Mouse (Mus musculus): ENCODE results near the gene Frrs1l. TPM values are rescaled to one million over a fixed set of nuclear protein-coding genes. Genes with fewer than 3 reads are reported as not detected.

Gene Frrs1l
- polyA plus RNA-seq, 1 experiment from 2014 or later, result 0.12 TPM

DNA sequence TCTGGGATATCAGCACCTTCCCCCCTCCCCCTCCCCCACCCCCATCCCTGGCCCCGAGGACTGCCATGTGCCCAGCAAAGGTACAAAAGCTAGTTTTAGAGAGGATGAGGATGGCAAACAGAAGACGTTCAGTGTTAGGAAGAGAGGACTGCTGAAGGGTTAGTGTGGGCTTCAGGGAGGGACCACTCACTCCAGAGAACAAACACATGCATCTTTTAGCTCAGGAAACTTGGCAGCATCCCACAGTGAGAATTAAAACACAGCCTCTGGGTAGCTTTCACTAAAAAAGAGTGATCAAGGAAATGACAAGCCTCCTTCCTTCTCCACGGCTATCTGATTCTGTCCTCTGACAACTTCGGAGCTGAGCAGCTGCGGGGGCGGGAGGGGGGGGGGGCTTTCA, 20.7 kb upstream of the Frrs1l start:
- Histone ChIP-seq H3K27ac (no peak overlapping the region), H3K9me3 (replicated peaks; ENCODE audit: low read length) (no peaks in the 10 kb centered on the region), H3K9ac (ENCODE audit: low read depth, low read length) (no peak overlapping the region), H3K4me1 (replicated peaks; ENCODE audit: insufficient read depth, low read length) (no peaks in the 10 kb centered on the region), H3K36me3 (ENCODE audit: insufficient read depth, low read length) (no peaks in the 10 kb centered on the region), H3K27me3 (ENCODE audit: insufficient read depth, low read length) (no peaks in the 10 kb centered on the region), H3K4me3 (replicated peaks; ENCODE audit: low read depth, low read length) (no peak overlapping the region), H3K4me2 (ENCODE audit: low read length) (no peak overlapping the region)
- no peak for ATAC-seq (replicated peaks; ENCODE audit: low FRiP score, low read depth)
- no peak for TF ChIP-seq CTCF (IDR thresholded peaks at IDR 0.05; ENCODE audit: low read depth)
- WGBS, result 9% methylated on average over 6 of the region's 6 CpGs
- DNase-seq (ENCODE audit: low spot score), result no peak

DNA sequence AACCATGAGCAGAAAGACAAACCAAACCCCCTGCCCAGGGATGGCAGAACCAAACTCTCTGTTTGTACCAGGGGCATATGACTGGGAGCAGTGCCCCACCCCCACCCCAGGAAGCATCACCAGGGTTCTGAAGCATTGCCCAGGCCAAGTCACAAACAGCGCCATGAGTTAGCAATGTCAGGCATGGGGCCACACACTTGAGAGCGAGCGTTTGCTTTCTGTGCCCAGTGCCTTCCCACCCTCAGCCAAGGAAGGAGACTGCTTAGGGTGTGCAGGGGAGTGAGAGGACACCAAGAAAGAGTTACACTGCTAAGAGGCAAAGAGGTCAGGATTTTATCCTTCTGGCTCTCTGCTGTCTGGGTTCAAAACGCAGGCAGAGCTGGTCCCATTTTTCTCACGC, 20.2 kb upstream of the Frrs1l start:
- 47% methylated on average over 5 of the region's 5 CpGs for whole genome bisulfite sequencing
- no peak for DNase-seq (ENCODE audit: low spot score)

GRCm38 (mm10) chr4:57007717-57008116, 17.5 kb upstream of the Frrs1l start:
- no peak overlapping the region for H3K27ac ChIP-seq
- no peaks in the 10 kb centered on the region for H3K27me3 ChIP-seq (ENCODE audit: insufficient read depth, low read length)
- no peak overlapping the region for H3K4me3 ChIP-seq (replicated peaks; ENCODE audit: low read depth, low read length)
- no peak for TF ChIP-seq CTCF (IDR thresholded peaks at IDR 0.05; ENCODE audit: low read depth)
- no peaks in the 10 kb centered on the region for H3K36me3 ChIP-seq (ENCODE audit: insufficient read depth, low read length)
- 72% methylated on average over 9 of the region's 9 CpGs for WGBS
- H3K9me3 ChIP-seq (replicated peaks; ENCODE audit: low read length), result no peaks in the 10 kb centered on the region
- DNase-seq (ENCODE audit: low spot score) (no peak), ATAC-seq (replicated peaks; ENCODE audit: low FRiP score, low read depth) (no peak)
- no peaks in the 10 kb centered on the region; the same call in 1 of the 2 replicates for H3K4me1 ChIP-seq (replicated peaks; ENCODE audit: insufficient read depth, low read length)
- H3K9ac ChIP-seq (ENCODE audit: low read depth, low read length), result no peak overlapping the region
- H3K4me2 ChIP-seq (ENCODE audit: low read length), result no peak overlapping the region

More for the DNA sequence above, 20.2 kb upstream of the Frrs1l start:
- H3K9ac ChIP-seq (ENCODE audit: low read depth, low read length), result no peak overlapping the region
- no peaks in the 10 kb centered on the region for H3K27me3 ChIP-seq (ENCODE audit: insufficient read depth, low read length)
- H3K9me3 ChIP-seq (replicated peaks; ENCODE audit: low read length), result no peaks in the 10 kb centered on the region
- ATAC-seq (replicated peaks; ENCODE audit: low FRiP score, low read depth), result no peak
- no peaks in the 10 kb centered on the region for H3K36me3 ChIP-seq (ENCODE audit: insufficient read depth, low read length)
- H3K4me2 ChIP-seq (ENCODE audit: low read length), result no peak overlapping the region
- no peaks in the 10 kb centered on the region for H3K4me1 ChIP-seq (replicated peaks; ENCODE audit: insufficient read depth, low read length)
- TF ChIP-seq CTCF (IDR thresholded peaks at IDR 0.05; ENCODE audit: low read depth), result no peak
- H3K4me3 ChIP-seq (replicated peaks; ENCODE audit: low read depth, low read length), result no peak overlapping the region
- no peak overlapping the region for H3K27ac ChIP-seq

- Histone ChIP-seq H3K9me3 (replicated peaks; ENCODE audit: low read length) (no peaks in the 10 kb centered on the region), H3K27me3 (ENCODE audit: insufficient read depth, low read length) (no peaks in the 10 kb centered on the region), H3K4me2 (ENCODE audit: low read length) (no peak overlapping the region), H3K36me3 (ENCODE audit: insufficient read depth, low read length) (no peaks in the 10 kb centered on the region), H3K4me1 (replicated peaks; ENCODE audit: insufficient read depth, low read length) (no peaks in the 10 kb centered on the region; the same call in 1 of the 2 replicates), H3K4me3 (replicated peaks; ENCODE audit: low read depth, low read length) (no peak overlapping the region), H3K27ac (no peak overlapping the region), H3K9ac (ENCODE audit: low read depth, low read length) (no peak overlapping the region)
- ATAC-seq (replicated peaks; ENCODE audit: low FRiP score, low read depth) (no peak), DNase-seq (ENCODE audit: low spot score) (no peak)
- no peak for TF ChIP-seq CTCF (IDR thresholded peaks at IDR 0.05; ENCODE audit: low read depth)
- 77% methylated on average over 8 of the region's 8 CpGs for WGBS
These were observed 14.8 kb upstream of the Frrs1l start for GRCm38 (mm10) chr4:57005011-57005410.

GRCm38 (mm10) chr4:57003886-57004285, 13.7 kb upstream of the Frrs1l start:
- WGBS, result 88% methylated on average over 8 of the region's 8 CpGs
- no peak overlapping the region for H3K27ac ChIP-seq
- DNase-seq (ENCODE audit: low spot score), result no peak
- H3K9me3 ChIP-seq (replicated peaks; ENCODE audit: low read length), result no peaks in the 10 kb centered on the region
- H3K4me3 ChIP-seq (replicated peaks; ENCODE audit: low read depth, low read length), result no peak overlapping the region
- no peak for TF ChIP-seq CTCF (IDR thresholded peaks at IDR 0.05; ENCODE audit: low read depth)
- no peak overlapping the region for H3K9ac ChIP-seq (ENCODE audit: low read depth, low read length)
- no peaks in the 10 kb centered on the region for H3K36me3 ChIP-seq (ENCODE audit: insufficient read depth, low read length)
- no peak for ATAC-seq (replicated peaks; ENCODE audit: low FRiP score, low read depth)
- H3K27me3 ChIP-seq (ENCODE audit: insufficient read depth, low read length), result no peaks in the 10 kb centered on the region
- H3K4me2 ChIP-seq (ENCODE audit: low read length), result no peak overlapping the region
- H3K4me1 ChIP-seq (replicated peaks; ENCODE audit: insufficient read depth, low read length), result no peaks in the 10 kb centered on the region; the same call in 1 of the 2 replicates

GRCm38 (mm10) chr4:57002751-57003150, 12.6 kb upstream of the Frrs1l start:
- no peak overlapping the region for H3K4me3 ChIP-seq (replicated peaks; ENCODE audit: low read depth, low read length)
- TF ChIP-seq CTCF (IDR thresholded peaks at IDR 0.05; ENCODE audit: low read depth), result no peak
- WGBS, result 42% methylated on average over 3 of the region's 3 CpGs
- DNase-seq (ENCODE audit: low spot score) (no peak), ATAC-seq (replicated peaks; ENCODE audit: low FRiP score, low read depth) (no peak)
- H3K9ac ChIP-seq (ENCODE audit: low read depth, low read length), result no peak overlapping the region
- no peaks in the 10 kb centered on the region; the same call in 1 of the 2 replicates for H3K4me1 ChIP-seq (replicated peaks; ENCODE audit: insufficient read depth, low read length)
- H3K36me3 ChIP-seq (ENCODE audit: insufficient read depth, low read length), result no peaks in the 10 kb centered on the region
- no peak overlapping the region for H3K4me2 ChIP-seq (ENCODE audit: low read length)
- H3K27ac ChIP-seq, result no peak overlapping the region
- no peaks in the 10 kb centered on the region for H3K9me3 ChIP-seq (replicated peaks; ENCODE audit: low read length)
- no peaks in the 10 kb centered on the region for H3K27me3 ChIP-seq (ENCODE audit: insufficient read depth, low read length)

DNA sequence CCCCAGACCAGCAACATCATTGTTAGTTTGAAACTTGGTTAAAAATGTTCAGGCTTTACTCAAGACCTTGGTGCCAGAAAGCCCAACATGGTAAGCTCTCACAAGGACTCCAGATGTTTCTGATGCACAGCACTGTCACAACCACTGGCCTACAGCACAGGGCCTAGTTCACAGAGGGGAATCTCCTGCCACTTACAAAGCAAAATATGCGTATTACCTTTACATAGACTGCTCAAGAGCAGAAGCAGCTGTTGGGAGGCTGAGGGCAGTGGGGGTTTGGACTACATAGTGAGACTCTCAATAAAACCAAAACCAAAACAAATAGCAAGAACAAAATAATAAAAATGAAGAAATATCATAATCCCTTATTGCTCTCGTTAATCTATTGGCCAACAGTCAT, 11.2 kb upstream of the Frrs1l start:
- no peak for TF ChIP-seq CTCF (IDR thresholded peaks at IDR 0.05; ENCODE audit: low read depth)
- H3K9ac ChIP-seq (ENCODE audit: low read depth, low read length), result no peak overlapping the region
- H3K36me3 ChIP-seq (ENCODE audit: insufficient read depth, low read length), result no peaks in the 10 kb centered on the region
- H3K27ac ChIP-seq, result no peak overlapping the region
- H3K4me2 ChIP-seq (ENCODE audit: low read length), result no peak overlapping the region
- no peaks in the 10 kb centered on the region for H3K27me3 ChIP-seq (ENCODE audit: insufficient read depth, low read length)
- DNase-seq (ENCODE audit: low spot score) (no peak), ATAC-seq (replicated peaks; ENCODE audit: low FRiP score, low read depth) (no peak)
- no peak overlapping the region for H3K4me3 ChIP-seq (replicated peaks; ENCODE audit: low read depth, low read length)
- 96% methylated on average over 2 of the region's 2 CpGs for WGBS
- no peaks in the 10 kb centered on the region; the same call in 1 of the 2 replicates for H3K9me3 ChIP-seq (replicated peaks; ENCODE audit: low read length)
- no peaks in the 10 kb centered on the region; the same call in 1 of the 2 replicates for H3K4me1 ChIP-seq (replicated peaks; ENCODE audit: insufficient read depth, low read length)

All from kidney, postnatal 0 days (tissue).